Mouse (Mus musculus) CD4-positive, CD25-positive, alpha-beta regulatory T cell, adult 9 weeks (primary cell): ENCODE data around the gene Gm10100. TPM values are rescaled to one million over a fixed set of nuclear protein-coding genes. Genes with fewer than 3 reads are reported as not detected.

Experiments used
- polyA plus RNA-seq: library from polyadenylated mRNA; unstranded; fragments of 100-300 nt; shearing (Covaris generic); gene quantifications from one replicate; pipeline ENCODE4 v1.2.1, GENCODE M21; 2017

The Gm10100 gene
- not detected for polyA plus RNA-seq

GRCm38 (mm10) chr10:77726186-77726585 is at the start of gene Gm10100:
Gm10100 (plus strand) TSS chr10:77726486.

GRCm38 (mm10) chr10:77685895-77686664 is 40.2 kb upstream of the Gm10100 start, which contains the start of gene Tspear:
Tspear (plus strand) TSS chr10:77686569.

GRCm38 (mm10) chr10:77690356-77690807 is 35.9 kb upstream of the Gm10100 start, which contains the start of gene Gm19402:
Gm19402 (minus strand) TSS chr10:77690757.

GRCm38 (mm10) chr10:77697133-77697532 is 29.2 kb upstream of the Gm10100 start, which contains the start of gene Gm9508:
Gm9508 (minus strand) TSS chr10:77697233.

GRCm38 (mm10) chr10:77706326-77706725 is 20.0 kb upstream of the Gm10100 start, which contains the start of gene Gm10272:
Gm10272 (plus strand) TSS chr10:77706626.

GRCm38 (mm10) chr10:77711157-77711556 is 15.1 kb upstream of the Gm10100 start, which contains the start of gene Gm10024:
Gm10024 (plus strand) TSS chr10:77711457.

GRCm38 (mm10) chr10:77715507-77715906 is 10.8 kb upstream of the Gm10100 start, which contains the start of gene Gm10142:
Gm10142 (plus strand) TSS chr10:77715807.

GRCm38 (mm10) chr10:77720299-77720698 is 6.0 kb upstream of the Gm10100 start, which contains the start of gene Krtap12-1:
Krtap12-1 (plus strand) TSS chr10:77720599.

GRCm38 (mm10) chr10:77741924-77742688 is 15.8 kb downstream of the Gm10100 start, which contains the start of gene Gm18596:
Gm18596 (minus strand) TSS chr10:77742638.

GRCm38 (mm10) chr10:77751254-77751653 is 25.0 kb downstream of the Gm10100 start, which contains the start of gene Gm9736:
Gm9736 (minus strand) TSS chr10:77751354.

GRCm38 (mm10) chr10:77759582-77759981 is 33.3 kb downstream of the Gm10100 start, which contains the start of gene Gm3233:
Gm3233 (minus strand) TSS chr10:77759682.

GRCm38 (mm10) chr10:77771225-77771624 is 44.9 kb downstream of the Gm10100 start, which contains the start of gene Gm3238:
Gm3238 (minus strand) TSS chr10:77771325.

Other genes starting within 250 kb of the Gm10100 start
- 41.4 TPM for gene Fam207a, start 210.7 kb upstream of the Gm10100 start, polyA plus RNA-seq
- gene Itgb2, start 196.2 kb upstream of the Gm10100 start, polyA plus RNA-seq = 605 TPM
- 129 TPM for gene Pttg1ip, start 144.8 kb upstream of the Gm10100 start, polyA plus RNA-seq
- 129 TPM for gene Sumo3, start 120.4 kb upstream of the Gm10100 start, polyA plus RNA-seq
- gene Gm49325, start 120.3 kb upstream of the Gm10100 start, polyA plus RNA-seq = not detected
- gene Ube2g2, start 104.2 kb upstream of the Gm10100 start, polyA plus RNA-seq = 62.1 TPM
- gene Tspear, start 39.9 kb upstream of the Gm10100 start, polyA plus RNA-seq = 0.87 TPM
- not detected for gene Gm19402, start 35.7 kb upstream of the Gm10100 start, polyA plus RNA-seq
- not detected for gene Gm9508, start 29.3 kb upstream of the Gm10100 start, polyA plus RNA-seq
- not detected for gene Gm10272, start 19.9 kb upstream of the Gm10100 start, polyA plus RNA-seq
- gene Gm10024, start 15.0 kb upstream of the Gm10100 start, polyA plus RNA-seq = not detected
- not detected for gene Gm10142, start 10.7 kb upstream of the Gm10100 start, polyA plus RNA-seq
- gene Krtap12-1, start 5.9 kb upstream of the Gm10100 start, polyA plus RNA-seq = not detected
- gene Gm18596, start 16.2 kb downstream of the Gm10100 start, polyA plus RNA-seq = not detected
- gene Gm9736, start 24.9 kb downstream of the Gm10100 start, polyA plus RNA-seq = not detected
- not detected for gene Gm3233, start 33.2 kb downstream of the Gm10100 start, polyA plus RNA-seq
- not detected for gene Gm3238, start 44.8 kb downstream of the Gm10100 start, polyA plus RNA-seq
- gene Gm7138, start 50.5 kb downstream of the Gm10100 start, polyA plus RNA-seq = not detected
- gene Gm3250, start 56.1 kb downstream of the Gm10100 start, polyA plus RNA-seq = not detected
- gene Gm7137, start 61.7 kb downstream of the Gm10100 start, polyA plus RNA-seq = not detected
- gene Gm9639, start 68.6 kb downstream of the Gm10100 start, polyA plus RNA-seq = not detected
- gene Gm19668, start 72.6 kb downstream of the Gm10100 start, polyA plus RNA-seq = not detected
- gene Gm9507, start 85.4 kb downstream of the Gm10100 start, polyA plus RNA-seq = not detected
- not detected for gene Gm2696, start 88.2 kb downstream of the Gm10100 start, polyA plus RNA-seq
- gene Krtap10-4, start 100.6 kb downstream of the Gm10100 start, polyA plus RNA-seq = not detected
- not detected for gene Krtap10-10, start 109.5 kb downstream of the Gm10100 start, polyA plus RNA-seq
- gene Gm36176, start 120.3 kb downstream of the Gm10100 start, polyA plus RNA-seq = not detected
- gene Gm10318, start 126.4 kb downstream of the Gm10100 start, polyA plus RNA-seq = not detected
- not detected for gene Gm3285, start 135.5 kb downstream of the Gm10100 start, polyA plus RNA-seq
- gene Lrrc3, start 176.1 kb downstream of the Gm10100 start, polyA plus RNA-seq = not detected
- gene Trpm2, start 244.1 kb downstream of the Gm10100 start, polyA plus RNA-seq = 0.53 TPM